Mouse (Mus musculus): ENCODE data around the gene Tasp1. TPM values are rescaled to one million over a fixed set of nuclear protein-coding genes. Genes with fewer than 3 reads are reported as not detected.
"Not testable (repeated sequence)": the region's sequence is repeated elsewhere in the genome, so short reads cannot be mapped to it uniquely, and the experiment has no call there.

The Tasp1 gene
- polyA plus RNA-seq, 1 experiment: 6.1 TPM

DNA sequence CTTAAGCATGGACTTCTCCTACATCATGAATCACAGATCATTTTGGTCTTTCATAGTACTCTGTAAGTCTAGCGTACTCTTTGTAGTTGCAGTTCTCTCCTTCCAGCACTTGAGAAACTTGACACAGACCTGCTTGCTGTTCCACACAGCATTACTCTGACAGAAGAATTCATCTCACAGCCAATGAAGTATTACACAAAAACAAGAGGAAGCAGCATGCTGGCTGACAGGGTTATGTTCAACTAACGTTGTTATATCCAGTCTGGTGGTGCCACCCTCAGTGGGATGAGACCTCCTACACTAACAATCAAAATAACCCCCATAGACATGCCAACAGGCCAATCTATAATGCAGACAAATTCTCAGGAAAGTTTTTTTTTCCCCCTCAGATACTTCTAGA, 99.2 kb downstream of the Tasp1 start:
- Histone ChIP-seq H3K27ac (replicated peaks; ENCODE audit: low read depth, low read length) (no peak overlapping the region), H3K4me1 (ENCODE audit: control insufficient read depth, insufficient read depth, insufficient read length, low read length) (no peaks in the 10 kb centered on the region), H3K4me3 (ENCODE audit: insufficient read depth, low read depth, low read length) (no peak overlapping the region)

DNA sequence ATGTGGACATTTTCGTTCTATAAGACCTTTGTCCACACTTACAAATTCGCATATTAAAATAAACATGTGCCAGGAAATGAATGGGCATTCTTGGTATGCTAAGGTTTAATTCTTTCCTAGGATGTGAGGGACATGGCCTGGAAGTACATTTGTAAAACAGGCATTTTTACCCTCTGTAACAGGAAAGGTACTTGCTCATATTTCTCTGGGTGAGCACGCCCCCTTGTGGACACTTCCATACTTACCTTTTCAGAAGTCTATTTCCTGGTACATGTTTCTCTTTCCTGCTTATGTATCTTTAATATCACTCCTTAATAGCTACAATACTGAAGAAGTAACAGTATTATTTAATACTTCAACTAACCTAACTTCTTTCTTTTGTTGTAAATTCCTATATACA, 100.3 kb downstream of the Tasp1 start:
- Histone ChIP-seq H3K4me3 (ENCODE audit: insufficient read depth, low read depth, low read length) (no peak overlapping the region), H3K27ac (replicated peaks; ENCODE audit: low read depth, low read length) (no peak overlapping the region), H3K4me1 (ENCODE audit: control insufficient read depth, insufficient read depth, insufficient read length, low read length) (no peaks in the 10 kb centered on the region)

DNA sequence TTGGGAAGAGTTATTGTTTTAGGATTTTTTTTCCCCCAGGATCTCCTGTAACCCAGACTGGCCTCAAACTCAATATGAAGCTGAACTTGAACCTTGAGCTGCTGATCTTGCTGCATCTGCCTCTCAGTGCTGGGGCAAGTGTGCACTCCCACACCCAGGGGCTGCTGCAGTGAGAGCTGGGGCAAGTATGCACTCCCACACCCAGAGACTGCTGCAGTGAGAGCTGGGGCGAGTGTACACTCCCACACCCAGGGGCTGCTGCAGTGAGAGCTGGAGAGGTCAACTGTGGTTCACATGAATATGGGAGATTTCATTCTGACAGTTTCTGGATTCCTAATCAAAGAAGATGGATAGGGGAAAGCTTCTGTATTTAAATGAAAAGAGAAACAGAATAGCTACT, 117.8 kb downstream of the Tasp1 start:
- Histone ChIP-seq H3K4me3 (ENCODE audit: insufficient read depth, low read depth, low read length) (no peak overlapping the region), H3K27ac (replicated peaks; ENCODE audit: low read depth, low read length) (no peak overlapping the region), H3K4me1 (ENCODE audit: control insufficient read depth, insufficient read depth, insufficient read length, low read length) (no peaks in the 10 kb centered on the region)

DNA sequence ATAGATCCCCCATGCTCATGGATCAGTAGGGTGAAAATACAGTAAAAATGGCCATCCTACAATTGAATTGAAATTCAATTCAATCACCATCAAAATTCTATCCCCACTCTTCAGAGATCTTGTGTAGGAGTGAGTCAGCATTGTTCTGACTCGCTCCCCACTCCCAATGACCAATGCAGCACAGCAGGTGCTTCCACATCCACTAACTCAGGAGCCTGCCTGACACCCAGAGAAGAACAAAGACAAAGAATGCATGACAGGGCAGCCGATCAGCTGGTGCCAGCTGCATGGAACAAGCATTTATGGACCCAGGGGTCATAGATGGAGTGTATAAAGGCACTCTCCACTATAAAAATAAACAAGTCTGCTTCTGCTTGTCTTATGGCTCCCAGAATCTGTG, 129.0 kb downstream of the Tasp1 start:
- Histone ChIP-seq H3K4me1 (ENCODE audit: control insufficient read depth, insufficient read depth, insufficient read length, low read length) (no peaks in the 10 kb centered on the region), H3K27ac (replicated peaks; ENCODE audit: low read depth, low read length) (no peak overlapping the region), H3K4me3 (ENCODE audit: insufficient read depth, low read depth, low read length) (no peak overlapping the region)

DNA sequence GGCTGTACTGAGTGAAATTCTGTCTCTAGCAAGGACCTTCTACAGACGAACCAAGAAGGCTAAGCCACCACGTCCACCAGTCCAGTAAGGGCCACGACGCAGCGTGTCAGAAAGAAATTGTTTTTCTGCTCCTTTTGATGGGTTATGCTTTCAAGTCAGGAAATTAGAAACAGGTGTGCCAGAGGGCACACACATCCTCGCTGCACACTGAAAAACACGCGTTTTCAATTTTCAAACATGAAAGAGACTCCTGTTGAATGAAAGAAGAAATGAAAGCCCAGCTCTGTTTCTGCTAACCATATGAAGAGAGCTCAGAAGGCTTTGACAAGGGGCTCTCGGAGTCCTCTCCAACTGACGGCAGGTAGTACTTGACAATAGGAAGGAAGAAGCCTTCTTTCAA, 132.0 kb downstream of the Tasp1 start:
- H3K4me3 ChIP-seq (ENCODE audit: insufficient read depth, low read depth, low read length): no peak overlapping the region
- no peaks in the 10 kb centered on the region for H3K4me1 ChIP-seq (ENCODE audit: control insufficient read depth, insufficient read depth, insufficient read length, low read length)
- H3K27ac ChIP-seq (replicated peaks; ENCODE audit: low read depth, low read length): no peak overlapping the region

DNA sequence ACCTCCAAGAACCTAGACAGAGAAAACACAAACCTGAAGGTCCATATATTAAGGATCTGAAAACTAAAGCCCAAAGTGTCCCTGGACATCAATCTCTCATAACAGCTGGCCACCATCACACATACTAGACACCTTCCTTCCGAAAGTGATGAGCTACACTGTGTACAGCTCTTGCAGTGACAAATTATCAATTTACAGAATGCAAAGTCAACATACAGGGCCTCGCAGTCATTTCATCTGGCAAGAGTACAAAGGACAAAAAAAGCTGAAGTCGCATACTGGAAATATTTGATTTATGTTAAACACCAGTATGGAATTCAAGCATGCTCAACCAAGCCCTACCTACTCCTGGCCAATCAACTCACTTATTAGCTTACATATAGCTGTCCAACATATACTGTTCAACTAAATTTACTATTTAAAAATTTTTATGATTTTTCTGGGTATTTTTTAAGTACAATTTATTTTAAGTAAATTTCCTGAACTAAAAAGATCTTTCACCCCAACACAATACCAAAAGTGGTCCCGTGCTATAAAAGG, 132.5 kb downstream of the Tasp1 start:
- no peak overlapping the region for H3K27ac ChIP-seq (replicated peaks; ENCODE audit: low read depth, low read length)
- H3K4me1 ChIP-seq (ENCODE audit: control insufficient read depth, insufficient read depth, insufficient read length, low read length): no peaks in the 10 kb centered on the region
- no peak overlapping the region for H3K4me3 ChIP-seq (ENCODE audit: insufficient read depth, low read depth, low read length)

DNA sequence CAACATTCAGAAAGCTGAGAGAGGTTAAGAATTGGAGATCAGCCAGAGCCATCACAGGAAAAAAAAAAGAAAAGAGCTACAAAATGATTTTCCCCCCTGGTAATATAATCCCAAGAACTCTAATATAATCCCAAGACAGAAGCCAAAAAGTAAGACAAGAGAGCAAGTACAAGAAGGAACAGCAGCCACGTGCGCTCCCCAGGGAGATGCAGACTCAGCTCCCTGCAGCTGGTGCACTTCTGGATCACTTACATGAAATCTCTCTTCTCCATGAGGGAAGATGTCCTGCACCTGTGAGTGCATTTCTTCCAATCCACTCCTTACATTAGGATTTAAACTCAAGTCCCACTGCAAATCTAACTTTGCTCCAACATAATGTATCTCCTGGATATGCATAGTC, 134.4 kb downstream of the Tasp1 start:
- H3K4me1 ChIP-seq (ENCODE audit: control insufficient read depth, insufficient read depth, insufficient read length, low read length): no peaks in the 10 kb centered on the region
- H3K4me3 ChIP-seq (ENCODE audit: insufficient read depth, low read depth, low read length): no peak overlapping the region
- H3K27ac ChIP-seq (replicated peaks; ENCODE audit: low read depth, low read length): no peak overlapping the region

DNA sequence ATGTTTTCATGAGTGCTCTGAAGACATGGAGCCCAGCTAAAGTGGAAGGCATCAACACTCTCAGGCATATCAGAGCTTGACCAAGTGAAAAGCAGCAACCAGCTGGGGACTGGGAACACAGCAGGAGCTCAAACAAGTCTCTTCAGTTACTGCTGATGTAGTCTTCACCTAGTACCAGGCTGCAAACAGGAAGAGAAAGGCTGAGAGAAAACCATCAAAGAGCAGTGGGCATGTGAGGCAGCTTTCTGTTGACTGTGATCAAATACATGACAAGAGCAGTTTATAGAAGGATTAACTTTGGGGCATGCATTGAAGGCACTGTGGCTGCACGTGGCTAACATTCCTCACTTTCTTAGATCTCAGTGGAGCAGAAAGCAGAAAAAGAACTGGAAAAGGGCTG, 141.7 kb downstream of the Tasp1 start:
- Histone ChIP-seq H3K4me1 (ENCODE audit: control insufficient read depth, insufficient read depth, insufficient read length, low read length) (no peaks in the 10 kb centered on the region), H3K27ac (replicated peaks; ENCODE audit: low read depth, low read length) (no peak overlapping the region), H3K4me3 (ENCODE audit: insufficient read depth, low read depth, low read length) (no peak overlapping the region)

DNA sequence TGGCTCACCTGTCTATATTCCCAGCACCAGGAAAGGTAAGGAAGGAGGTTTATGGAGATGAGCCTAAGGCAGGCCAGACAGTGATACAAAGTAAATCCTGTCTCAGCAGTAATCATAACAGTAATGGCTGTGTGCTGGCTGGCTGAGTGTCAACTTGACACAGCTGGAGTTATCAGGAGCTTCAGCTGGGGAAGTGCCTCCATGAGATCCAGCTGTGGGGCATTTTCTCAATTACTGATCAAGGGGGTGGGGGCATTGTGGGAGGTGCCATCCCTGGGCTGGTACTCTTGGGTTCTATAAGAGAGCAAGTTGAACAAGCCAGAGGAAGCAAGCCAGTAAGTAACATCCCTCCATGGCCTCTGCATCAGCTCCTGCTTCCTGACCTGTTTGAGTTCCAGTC, 145.2 kb downstream of the Tasp1 start:
- H3K4me3 ChIP-seq (ENCODE audit: insufficient read depth, low read depth, low read length); H3K27ac ChIP-seq (replicated peaks; ENCODE audit: low read depth, low read length); H3K4me1 ChIP-seq (ENCODE audit: control insufficient read depth, insufficient read depth, insufficient read length, low read length): not testable (repeated sequence)

DNA sequence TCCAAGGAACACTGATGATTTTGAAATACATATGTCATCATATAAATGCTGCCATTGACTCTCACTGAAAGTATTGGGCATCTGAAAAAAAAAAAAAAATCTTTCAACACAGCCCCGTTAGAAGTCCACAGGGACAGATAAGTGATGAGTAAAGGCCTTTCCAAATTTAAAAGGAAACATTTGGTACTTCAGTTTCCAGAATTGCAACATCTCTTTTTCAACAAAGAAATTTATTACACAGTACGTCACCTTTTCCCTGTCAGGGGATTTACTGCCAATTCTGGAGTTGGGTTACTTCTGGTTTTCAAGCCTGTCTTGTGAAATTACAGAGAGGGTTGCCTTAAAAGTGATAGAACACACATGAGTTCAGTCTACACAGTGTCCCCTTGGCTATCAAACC, 146.8 kb downstream of the Tasp1 start:
- Histone ChIP-seq H3K27ac (replicated peaks; ENCODE audit: low read depth, low read length) (no peak overlapping the region), H3K4me1 (ENCODE audit: control insufficient read depth, insufficient read depth, insufficient read length, low read length) (no peaks in the 10 kb centered on the region), H3K4me3 (ENCODE audit: insufficient read depth, low read depth, low read length) (no peak overlapping the region)

DNA sequence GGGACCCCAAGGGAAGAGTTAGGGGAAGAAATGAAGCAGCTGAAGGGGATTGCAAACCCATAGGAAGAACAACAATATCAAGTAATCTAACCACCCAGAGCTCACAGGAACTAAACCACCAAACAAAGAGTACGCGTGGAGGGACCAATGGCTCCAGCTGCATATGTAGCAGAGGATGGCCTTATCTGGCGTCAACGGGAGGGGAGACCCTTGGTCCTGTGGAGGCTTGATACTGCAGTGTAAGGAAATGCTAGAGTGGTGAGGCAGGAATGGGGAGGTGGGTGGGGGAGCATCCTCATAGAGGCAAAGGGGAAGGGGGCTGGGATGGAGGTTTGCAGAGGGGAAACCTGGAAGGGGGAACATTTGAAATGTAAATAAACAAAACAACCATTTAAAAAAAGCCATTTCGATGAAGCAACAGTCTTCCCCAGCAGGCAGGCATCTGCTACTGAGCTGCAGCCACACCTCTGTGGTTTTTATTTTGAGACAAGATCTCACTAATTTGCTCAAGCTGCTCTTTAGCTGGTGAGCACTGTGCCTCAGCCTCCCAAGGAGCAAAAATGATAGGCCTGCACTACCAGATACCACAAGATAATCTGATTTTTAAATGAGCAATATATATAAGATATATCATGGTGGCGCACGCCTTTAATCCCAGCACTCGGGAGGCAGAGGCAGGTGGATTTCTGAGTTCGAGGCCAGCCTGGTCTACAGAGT, 160.0 kb downstream of the Tasp1 start:
- Histone ChIP-seq H3K4me3 (ENCODE audit: insufficient read depth, low read depth, low read length) (no peak overlapping the region), H3K27ac (replicated peaks; ENCODE audit: low read depth, low read length) (no peak overlapping the region), H3K4me1 (ENCODE audit: control insufficient read depth, insufficient read depth, insufficient read length, low read length) (no peaks in the 10 kb centered on the region)

DNA sequence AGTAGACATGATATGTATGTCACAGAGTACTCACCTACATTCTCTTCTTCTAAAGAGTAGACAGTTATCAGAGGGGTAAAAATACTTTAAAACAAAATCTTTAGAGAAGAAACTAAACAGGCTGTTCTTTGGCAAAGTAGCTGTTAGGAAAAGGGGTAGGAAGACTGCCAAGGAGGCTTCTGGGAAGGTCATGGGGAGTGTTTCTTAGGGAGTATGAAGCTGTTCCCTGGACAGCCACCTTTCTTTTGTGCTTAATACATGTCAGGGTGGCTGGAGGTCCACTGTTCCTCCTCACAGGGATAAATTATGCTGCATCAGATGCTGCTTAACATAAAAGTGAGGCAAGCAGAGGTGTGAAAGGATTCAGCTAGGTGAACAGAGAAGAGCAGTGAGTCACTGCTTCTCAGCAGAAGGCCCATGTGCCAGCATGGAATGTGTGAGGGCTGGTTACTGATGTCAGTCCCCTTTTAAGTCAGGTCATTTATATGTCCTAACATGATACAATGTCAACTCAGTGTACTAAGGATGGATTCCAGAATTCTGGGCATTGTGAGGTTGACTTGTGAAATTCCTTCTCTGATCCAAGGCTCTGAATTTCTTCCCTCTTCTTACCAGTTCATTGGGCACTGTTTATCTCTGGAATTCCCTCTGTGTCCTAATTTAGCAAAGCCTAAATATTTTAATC, 175.1 kb downstream of the Tasp1 start:
- Histone ChIP-seq H3K4me3 (ENCODE audit: insufficient read depth, low read depth, low read length) (no peak overlapping the region), H3K27ac (replicated peaks; ENCODE audit: low read depth, low read length) (no peak overlapping the region), H3K4me1 (ENCODE audit: control insufficient read depth, insufficient read depth, insufficient read length, low read length) (peaks cover 3% of the 10 kb centered on the region; the same call in 1 of the 2 replicates)

DNA sequence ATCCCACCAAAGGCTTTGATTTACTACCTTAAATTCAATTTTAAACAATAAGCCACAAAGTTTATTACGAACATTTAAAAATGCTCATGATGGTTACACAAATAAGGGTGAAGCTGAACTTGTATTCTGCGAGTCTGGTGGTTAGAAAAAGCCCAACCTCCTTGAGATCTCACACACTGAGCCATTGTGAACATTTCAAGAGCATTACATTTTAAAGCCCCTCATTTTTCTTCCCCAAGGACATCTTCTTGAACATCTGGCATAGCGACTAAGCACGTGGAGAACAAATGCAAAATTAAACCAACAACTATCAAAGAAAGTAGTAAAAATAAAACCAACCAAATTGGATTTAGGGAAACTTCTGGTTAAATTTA, 182.4 kb downstream of the Tasp1 start:
- Histone ChIP-seq H3K4me1 (ENCODE audit: control insufficient read depth, insufficient read depth, insufficient read length, low read length) (no peaks in the 10 kb centered on the region), H3K4me3 (ENCODE audit: insufficient read depth, low read depth, low read length) (no peak overlapping the region), H3K27ac (replicated peaks; ENCODE audit: low read depth, low read length) (no peak overlapping the region)

DNA sequence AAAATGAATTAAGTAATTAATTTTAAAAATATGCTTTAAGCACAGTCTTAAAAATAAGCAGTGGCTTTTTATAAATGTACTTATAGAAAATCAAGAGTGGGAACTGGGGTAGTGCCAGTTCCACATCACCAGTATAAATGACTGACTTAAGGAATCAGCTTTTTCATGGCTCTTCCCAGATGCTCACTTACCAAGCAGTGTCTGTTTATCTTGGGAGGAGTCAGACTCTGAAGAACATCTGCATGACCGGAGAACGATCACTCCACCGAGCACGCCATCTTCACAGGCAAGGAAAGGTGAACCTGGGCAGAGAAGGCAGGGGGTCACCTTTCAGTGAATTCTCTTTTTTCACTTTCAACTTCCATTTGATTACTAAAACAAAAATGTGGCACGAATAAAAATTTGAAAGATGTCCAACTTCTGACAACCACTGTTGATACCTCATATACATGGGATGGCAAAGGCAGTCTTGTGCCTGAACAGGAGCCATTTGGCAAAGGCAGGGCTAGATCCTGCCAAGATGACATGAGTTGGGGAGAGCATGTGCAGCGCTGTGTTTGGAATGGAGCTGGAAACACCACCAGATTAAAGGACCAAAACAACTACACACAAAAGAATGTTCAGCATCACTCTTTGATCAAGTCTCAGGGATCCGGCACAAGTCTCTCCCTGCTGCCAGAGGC, 182.9 kb downstream of the Tasp1 start:
- H3K4me3 ChIP-seq (ENCODE audit: insufficient read depth, low read depth, low read length): no peak overlapping the region
- no peak overlapping the region for H3K27ac ChIP-seq (replicated peaks; ENCODE audit: low read depth, low read length)
- no peaks in the 10 kb centered on the region for H3K4me1 ChIP-seq (ENCODE audit: control insufficient read depth, insufficient read depth, insufficient read length, low read length)

DNA sequence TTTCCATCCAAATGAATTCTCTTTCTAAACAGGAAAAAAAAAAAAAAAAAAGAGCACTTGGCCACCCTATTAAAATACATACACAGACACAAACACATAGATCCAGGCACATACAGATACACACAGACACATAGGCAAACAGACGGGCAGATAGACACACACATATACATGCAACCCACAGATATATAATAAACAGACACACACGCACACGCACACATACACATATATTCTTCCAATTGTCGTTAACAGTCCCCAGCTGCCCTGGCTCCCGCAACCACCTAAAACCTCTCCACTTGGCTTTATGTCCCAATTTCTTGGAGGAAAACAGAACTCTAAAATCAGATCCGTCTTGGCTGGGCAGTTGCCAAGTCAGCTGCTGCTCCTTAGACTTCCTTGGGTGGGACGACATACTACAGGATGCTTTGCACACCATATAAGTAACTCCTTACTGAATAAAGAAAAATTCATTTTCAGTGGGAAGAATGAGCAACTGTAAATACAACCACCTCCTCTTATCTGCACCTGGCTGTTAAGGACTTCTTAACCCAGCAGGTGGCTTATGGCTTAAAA, 188.5 kb downstream of the Tasp1 start:
- Histone ChIP-seq H3K27ac (replicated peaks; ENCODE audit: low read depth, low read length) (no peak overlapping the region), H3K4me3 (ENCODE audit: insufficient read depth, low read depth, low read length) (no peak overlapping the region), H3K4me1 (ENCODE audit: control insufficient read depth, insufficient read depth, insufficient read length, low read length) (no peaks in the 10 kb centered on the region)
